In the genomic region with DNA sequence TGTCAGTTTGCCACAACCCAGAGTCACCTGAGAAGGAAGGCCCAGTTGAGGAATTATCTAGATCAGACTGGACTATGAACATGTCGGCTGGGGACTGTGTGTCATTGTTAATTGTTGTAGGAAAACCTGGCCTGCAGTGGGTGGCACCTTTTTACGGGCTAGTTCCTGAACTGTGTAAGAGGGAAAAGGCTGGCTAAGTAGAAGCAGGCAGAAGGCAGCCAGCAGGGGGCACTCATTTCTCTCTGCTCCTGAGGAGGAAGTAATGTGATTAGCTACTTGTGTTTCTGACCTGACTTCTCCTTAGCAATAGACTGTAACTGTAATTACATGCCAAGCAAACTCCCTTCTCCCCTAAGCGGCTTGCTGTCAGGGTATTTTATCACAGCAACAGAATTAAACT, we compare ENCODE assay signal across 7 mouse cellular contexts. TPM values are rescaled to one million over a fixed set of nuclear protein-coding genes. Genes with fewer than 3 reads are reported as not detected.
DNase-seq lines count a peak whose midpoint lies in the region; ATAC-seq and TF ChIP-seq lines count a peak whose summit lies in the region.

No protein-coding gene starts in this region.

- no peak for TF ChIP-seq EP300 in MEL (IDR thresholded peaks at IDR 0.05; ENCODE audit: low read depth in 1 of 2, low read length in 2 of 2)

- no peak overlapping the region for H3K4me2 ChIP-seq in hindbrain, embryonic 13.5 days

- no peak overlapping the region for H3K9ac ChIP-seq in MEL (ENCODE audit: control insufficient read depth, low read depth, low read length, poor library complexity, severe bottlenecking)
- H3K9ac ChIP-seq in hindbrain, embryonic 13.5 days = no peak overlapping the region

- H3K36me3 ChIP-seq in MEL (ENCODE audit: control insufficient read depth in 1 of 2, insufficient read depth in 2 of 2, low read length in 2 of 2) = no peaks in the 10 kb centered on the region
- H3K36me3 ChIP-seq in hindbrain, embryonic 13.5 days = no peaks in the 10 kb centered on the region

- 41% methylated on average over 3 of the region's 3 CpGs for WGBS in hindbrain, embryonic 13.5 days

- no peaks in the 10 kb centered on the region for H3K79me2 ChIP-seq in MEL (ENCODE audit: control insufficient read depth, insufficient read depth, low read length, poor library complexity)

- H3K27ac ChIP-seq in MEL (ENCODE audit: control insufficient read depth, low read depth, low read length) = no peak overlapping the region
- H3K27ac ChIP-seq in embryonic fibroblast, embryonic 13.5 days (ENCODE audit: insufficient read depth, low read length) = no peak overlapping the region
- 0 out of 2 replicates have a peak overlapping the region, but pooled peaks have one; percentile 35 for H3K27ac ChIP-seq in hindbrain, embryonic 13.5 days

- ATAC-seq in hindbrain, embryonic 13.5 days (ENCODE audit: low FRiP score) = no peak
- peak; percentile 90 for ATAC-seq in megakaryocyte, adult 5-6 weeks (ENCODE audit: poor library complexity, severe bottlenecking)

- no peak for TF ChIP-seq POLR2A in MEL (IDR thresholded peaks at IDR 0.05; ENCODE audit: control insufficient read depth in 1 of 2, insufficient read depth in 1 of 2, low read depth in 1 of 2, low read length in 2 of 2, poor library complexity in 1 of 2)
- TF ChIP-seq POLR2A in embryonic fibroblast, embryonic 13.5 days (IDR thresholded peaks at IDR 0.05; ENCODE audit: low read depth, low read length) = no peak

- H3K9me3 ChIP-seq in MEL (replicated peaks; ENCODE audit: insufficient read depth, low read length) = no peaks in the 10 kb centered on the region
- H3K9me3 ChIP-seq in hindbrain, embryonic 13.5 days = no peaks in the 10 kb centered on the region

- peak; percentile 62 for TF ChIP-seq RAD21 in MEL (IDR thresholded peaks at IDR 0.05; ENCODE audit: low read depth, low read length)

- peak; percentile 78 for DNase-seq in MEL (ENCODE audit: low read depth, low spot score)
- peak; percentile 9 to 25 for DNase-seq in adrenal gland, postnatal 4 days (ENCODE audit: low spot score in 2 of 2)
- DNase-seq in layer of hippocampus, adult 9-11 months = peak; percentile 57
- DNase-seq in spleen, postnatal 4 days (ENCODE audit: low spot score in 2 of 2) = peak; percentile 26 to 70

- no peaks in the 10 kb centered on the region for H3K27me3 ChIP-seq in MEL (ENCODE audit: control insufficient read depth in 1 of 2, insufficient read depth in 2 of 2, low read length in 2 of 2)
- H3K27me3 ChIP-seq in hindbrain, embryonic 13.5 days = no peaks in the 10 kb centered on the region

- H3K4me1 ChIP-seq in MEL (ENCODE audit: control insufficient read depth in 1 of 2, insufficient read depth in 2 of 2, low read length in 2 of 2) = no peaks in the 10 kb centered on the region
- H3K4me1 ChIP-seq in embryonic fibroblast, embryonic 13.5 days (ENCODE audit: control insufficient read depth, insufficient read depth, low read length) = no peaks in the 10 kb centered on the region
- H3K4me1 ChIP-seq in hindbrain, embryonic 13.5 days (replicated peaks) = no peaks in the 10 kb centered on the region; the same call in 1 of the 2 replicates

- TF ChIP-seq CTCF in MEL (IDR thresholded peaks at IDR 0.05 in 2 of 3, conservative IDR thresholded peaks at IDR 0.05 in 1 of 3; ENCODE audit: control insufficient read depth in 1 of 3, insufficient read depth in 1 of 3, low read depth in 2 of 3, low read length in 3 of 3, poor library complexity in 1 of 3, severe bottlenecking in 1 of 3) = peak; percentile 53 to 71 (median 67)
- peak; percentile 45 for TF ChIP-seq CTCF in embryonic fibroblast, embryonic 13.5 days (IDR thresholded peaks at IDR 0.05; ENCODE audit: borderline replicate concordance, insufficient read depth, low read length)

- no peak overlapping the region for H3K4me3 ChIP-seq in MEL (ENCODE audit: control insufficient read depth in 1 of 2, insufficient read depth in 1 of 2, low read depth in 2 of 2, low read length in 2 of 2)
- no peak overlapping the region for H3K4me3 ChIP-seq in embryonic fibroblast, embryonic 13.5 days (ENCODE audit: insufficient read depth, low read length)
- no peak overlapping the region for H3K4me3 ChIP-seq in hindbrain, embryonic 13.5 days

TF ChIP-seq in MEL, 35 proteins besides CTCF, POLR2A, EP300 and RAD21:
- no peak for TF ChIP-seq USF2 (IDR thresholded peaks at IDR 0.05; ENCODE audit: borderline replicate concordance in 1 of 2, insufficient read depth in 1 of 2, low read depth in 1 of 2, low read length in 2 of 2)
- peak; percentile 28; the same call in 1 of the 2 replicates for TF ChIP-seq ZC3H11A (IDR thresholded peaks at IDR 0.05; ENCODE audit: low read depth, low read length)
- TF ChIP-seq ELF1 (IDR thresholded peaks at IDR 0.05; ENCODE audit: low read depth, low read length) = peak; percentile 37; the same call in 1 of the 2 replicates
- TF ChIP-seq MYC (IDR thresholded peaks at IDR 0.05; ENCODE audit: low read depth, low read length) = no peak
- TF ChIP-seq SMC3 (IDR thresholded peaks at IDR 0.05; ENCODE audit: low read depth, low read length) = peak; percentile 72

RNA-seq across cellular contexts. Expression of a gene that starts 38.7 kb away (rescaled TPM):
- not detected in 2 replicates for total RNA-seq in MEL (2012; rRNA removed)
- polyA plus RNA-seq in MEL (2012; ENCODE audit: insufficient read depth in 1 of 2, insufficient read length in 2 of 2, low read depth in 1 of 2, low replicate concordance in 2 of 2, missing spikeins in 1 of 2) = not detected
- 1 to 10 TPM; 5.9 to 7.7 TPM for total RNA-seq in adrenal gland, postnatal 4 days (2021)
- 1.2 and 1.3 TPM in 2 replicates for polyA plus RNA-seq in embryonic fibroblast, embryonic 13.5 days (2011; ENCODE audit: insufficient read length, low read depth, missing spikeins)
- 11.5 and 11.9 TPM in 2 replicates for polyA plus RNA-seq in hindbrain, embryonic 13.5 days (2015; fragmentation: Nextera tagmentation; extraction: Ambion mirVana)
- not detected in 2 replicates for total RNA-seq in megakaryocyte, adult 5-6 weeks (2015)
- total RNA-seq in megakaryocyte, adult 5-6 weeks (2017) = 0.04 TPM in 1 of 2 replicates, not detected in the other

Comparison
In these comparisons a context has a peak if more than half of its experiments do, and no peak if none do; other contexts are left out.
1. DNase-seq: peak in every context shown above with its lines; median percentile 78 in MEL; 57 in layer of hippocampus, adult 9-11 months; 48 in spleen, postnatal 4 days; 17 in adrenal gland, postnatal 4 days.